Mouse (Mus musculus) midbrain, embryonic 14.5 days (tissue): ENCODE measurements at regions not wholly inside any gene's neighbourhood (a gene's known extent, or its start where the extent isn't known, plus 50 kb on each side); places are given as distances from the start of the nearest gene placed in this dataset.
A peak's percentile ranks its signal among the peaks of the same experiment; 100 is the strongest.
"Not testable (repeated sequence)": the region's sequence is repeated elsewhere in the genome, so short reads cannot be mapped to it uniquely, and the experiment has no call there.

Source experiments
- ATAC-seq: fragments of 200-750 bp; cut with Nextera tagmentation; 2 replicates; pipeline ENCODE4 v1.8.0; 2017; ENCODE audit warnings: moderate number of reproducible peaks, moderate library complexity; ENCODE audit not compliant: low FRiP score, low TSS enrichment
- DNase-seq: peaks from one replicate; pipeline ENCODE4 v3.0.0-alpha.2; 2015
- H3K27ac ChIP-seq: fragments of 300-500 bp; sonication (generic); replicated peaks from 2 replicates; pipeline ENCODE4 v1.5.1; 2014; ENCODE audit warnings: mild to moderate bottlenecking, low read depth, low read length, moderate library complexity
- H3K27me3 ChIP-seq: fragments of 300-500 bp; sonication (generic); 2 replicates; pipeline ENCODE4 v1.6.1; 2014; ENCODE audit warnings: low read length, control low read depth, mixed read lengths; ENCODE audit not compliant: control insufficient read depth, insufficient read depth
- H3K36me3 ChIP-seq: fragments of 300-500 bp; sonication (generic); 2 replicates; pipeline ENCODE4 v1.6.1; 2014; ENCODE audit warnings: low read length, control low read depth; ENCODE audit not compliant: control insufficient read depth, insufficient read depth
- H3K4me1 ChIP-seq: fragments of 300-500 bp; sonication (generic); 2 replicates; pipeline ENCODE4 v1.6.1; 2014; ENCODE audit warnings: mild to moderate bottlenecking, antibody characterized with exemption, low read length, control low read depth; ENCODE audit not compliant: control insufficient read depth, insufficient read depth
- H3K4me2 ChIP-seq: fragments of 300-500 bp; sonication (generic); 2 replicates; pipeline ENCODE4 v1.6.1; 2014; ENCODE audit warnings: mild to moderate bottlenecking, low read length, moderate library complexity
- H3K4me3 ChIP-seq: fragments of 300-500 bp; sonication (generic); replicated peaks from 2 replicates; pipeline ENCODE4 v1.5.1; 2014; ENCODE audit warnings: low read depth, low read length
- H3K9ac ChIP-seq: fragments of 300-500 bp; sonication (generic); replicated peaks from 2 replicates; pipeline ENCODE4 v1.6.1; 2014; ENCODE audit warnings: mild to moderate bottlenecking, low read length, moderate library complexity
- H3K9me3 ChIP-seq: fragments of 300-500 bp; sonication (generic); 2 replicates; pipeline ENCODE4 v1.6.1; 2016; ENCODE audit warnings: low read length, control low read depth, mixed read lengths; ENCODE audit not compliant: control insufficient read depth
- WGBS: fragments of 180-500 bp; shearing (Covaris S2); extraction: QIAGEN DNeasy Blood & Tissue Kit; methylation state at CpG from one replicate; pipeline ENCODE4 v1.1.7; 2014; 5-methylcytosine and 5-hydroxymethylcytosine counted together

- H3K9me3 ChIP-seq = no peaks in the 10 kb centered on the region
- ATAC-seq = no peak
- no peak overlapping the region for H3K4me3 ChIP-seq
- H3K9ac ChIP-seq = no peak overlapping the region
- no peaks in the 10 kb centered on the region for H3K4me1 ChIP-seq
- H3K4me2 ChIP-seq = no peak overlapping the region
- no peak for DNase-seq
- 94% methylated on average over 2 of the region's 2 CpGs for WGBS
- no peaks in the 10 kb centered on the region for H3K36me3 ChIP-seq
- no peak overlapping the region for H3K27ac ChIP-seq
- H3K27me3 ChIP-seq = no peaks in the 10 kb centered on the region
Measured at GRCm38 (mm10) chr8:114001674-114002073, 131.7 kb upstream of the Nudt7 start.

- H3K4me2 ChIP-seq = no peak overlapping the region
- H3K4me1 ChIP-seq = no peaks in the 10 kb centered on the region
- H3K36me3 ChIP-seq = no peaks in the 10 kb centered on the region
- WGBS = 81% methylated on average over 7 of the region's 7 CpGs
- no peak overlapping the region for H3K9ac ChIP-seq
- H3K27ac ChIP-seq = no peak overlapping the region
- DNase-seq (no peak), ATAC-seq (no peak)
- no peaks in the 10 kb centered on the region for H3K27me3 ChIP-seq
- no peaks in the 10 kb centered on the region for H3K9me3 ChIP-seq
- H3K4me3 ChIP-seq = no peak overlapping the region
Measured at GRCm38 (mm10) chr8:114004436-114004835, 128.9 kb upstream of the Nudt7 start.

- DNase-seq (no peak), ATAC-seq (no peak)
- no peak overlapping the region for H3K4me3 ChIP-seq
- no peaks in the 10 kb centered on the region for H3K27me3 ChIP-seq
- H3K36me3 ChIP-seq = no peaks in the 10 kb centered on the region
- no peaks in the 10 kb centered on the region for H3K4me1 ChIP-seq
- H3K9ac ChIP-seq = no peak overlapping the region
- 84% methylated on average over 5 of the region's 5 CpGs for WGBS
- no peak overlapping the region for H3K4me2 ChIP-seq
- H3K27ac ChIP-seq = no peak overlapping the region
- H3K9me3 ChIP-seq = peaks cover 3% of the 10 kb centered on the region; the same call in 1 of the 2 replicates
Measured at GRCm38 (mm10) chr8:114006587-114006986, 126.8 kb upstream of the Nudt7 start.

- H3K36me3 ChIP-seq = no peaks in the 10 kb centered on the region
- H3K4me3 ChIP-seq = no peak overlapping the region
- WGBS = 61% methylated on average over 10 of the region's 10 CpGs
- ATAC-seq (no peak), DNase-seq (peak; percentile 34)
- no peaks in the 10 kb centered on the region for H3K4me1 ChIP-seq
- H3K9me3 ChIP-seq = peaks cover 3% of the 10 kb centered on the region; the same call in 1 of the 2 replicates
- no peak overlapping the region for H3K27ac ChIP-seq
- H3K4me2 ChIP-seq = no peak overlapping the region
- H3K27me3 ChIP-seq = no peaks in the 10 kb centered on the region
- H3K9ac ChIP-seq = no peak overlapping the region
Measured at GRCm38 (mm10) chr8:114007103-114007502, 126.3 kb upstream of the Nudt7 start.

GRCm38 (mm10) chr8:114018364-114018763 is 115.0 kb upstream of the Nudt7 start:
- ATAC-seq = no peak
- DNase-seq = peak; percentile 49
- H3K9ac ChIP-seq = no peak overlapping the region

GRCm38 (mm10) chr8:114030141-114030540 is 103.2 kb upstream of the Nudt7 start:
- not testable (repeated sequence) for H3K9ac ChIP-seq, ATAC-seq, H3K27ac ChIP-seq, H3K36me3 ChIP-seq, H3K4me2 ChIP-seq, H3K9me3 ChIP-seq, H3K4me1 ChIP-seq, H3K27me3 ChIP-seq, DNase-seq, H3K4me3 ChIP-seq
- 96% methylated on average over 9 of the region's 9 CpGs for WGBS

More at GRCm38 (mm10) chr8:114018364-114018763, 115.0 kb upstream of the Nudt7 start:
- no peaks in the 10 kb centered on the region for H3K27me3 ChIP-seq
- H3K36me3 ChIP-seq = no peaks in the 10 kb centered on the region
- H3K4me1 ChIP-seq = no peaks in the 10 kb centered on the region
- no peak overlapping the region for H3K4me2 ChIP-seq
- H3K9me3 ChIP-seq = no peaks in the 10 kb centered on the region
- 60% methylated on average over 5 of the region's 5 CpGs for WGBS
- H3K27ac ChIP-seq = no peak overlapping the region
- no peak overlapping the region for H3K4me3 ChIP-seq

GRCm38 (mm10) chr8:114052426-114052825 is 80.9 kb upstream of the Nudt7 start:
- WGBS = 90% methylated on average over 8 of the region's 8 CpGs
- H3K4me1 ChIP-seq = no peaks in the 10 kb centered on the region
- H3K4me3 ChIP-seq = no peak overlapping the region

GRCm38 (mm10) chr8:114063566-114063965 is 69.8 kb upstream of the Nudt7 start:
- Histone ChIP-seq H3K9ac (no peak overlapping the region), H3K4me1 (no peaks in the 10 kb centered on the region), H3K36me3 (no peaks in the 10 kb centered on the region), H3K4me3 (no peak overlapping the region), H3K27me3 (no peaks in the 10 kb centered on the region), H3K4me2 (no peak overlapping the region), H3K9me3 (no peaks in the 10 kb centered on the region), H3K27ac (no peak overlapping the region)
- DNase-seq (peak; percentile 55), ATAC-seq (no peak)

More at GRCm38 (mm10) chr8:114052426-114052825, 80.9 kb upstream of the Nudt7 start:
- ATAC-seq (no peak), DNase-seq (no peak)
- Histone ChIP-seq H3K9me3 (no peaks in the 10 kb centered on the region; the same call in 1 of the 2 replicates), H3K36me3 (no peaks in the 10 kb centered on the region), H3K9ac (no peak overlapping the region), H3K4me2 (no peak overlapping the region), H3K27me3 (no peaks in the 10 kb centered on the region), H3K27ac (no peak overlapping the region)

GRCm38 (mm10) chr8:114072330-114072729 is 61.0 kb upstream of the Nudt7 start:
- H3K27ac ChIP-seq = no peak overlapping the region
- H3K4me2 ChIP-seq = no peak overlapping the region
- H3K27me3 ChIP-seq = no peaks in the 10 kb centered on the region
- H3K4me3 ChIP-seq = no peak overlapping the region
- WGBS = 86% methylated on average over 8 of the region's 8 CpGs
- no peak for ATAC-seq
- no peaks in the 10 kb centered on the region for H3K4me1 ChIP-seq
- no peak for DNase-seq
- no peaks in the 10 kb centered on the region for H3K9me3 ChIP-seq
- no peak overlapping the region for H3K9ac ChIP-seq
- H3K36me3 ChIP-seq = no peaks in the 10 kb centered on the region
